Mouse (Mus musculus) cerebellum, adult 2 months (tissue): ENCODE data around the gene Acsl6. TPM values are rescaled to one million over a fixed set of nuclear protein-coding genes. Genes with fewer than 3 reads are reported as not detected.

Experiments used
- DNase-seq, 2 experiments: peaks; one replicate each; pipeline ENCODE4 v3.0.0; 2021
- H3K27ac ChIP-seq: fragments of 200-500 bp; 2 replicates; pipeline ENCODE4 v1.5.1; 2012; ENCODE audit warnings: low read length, control low read depth, inconsistent platforms; ENCODE audit not compliant: insufficient read depth
- H3K27me3 ChIP-seq: fragments of 200-500 bp; 2 replicates; pipeline ENCODE4 v1.6.1; 2012; ENCODE audit warnings: inconsistent platforms, mild to moderate bottlenecking, low read length, moderate library complexity; ENCODE audit not compliant: control insufficient read depth, insufficient read depth
- H3K4me1 ChIP-seq: fragments of 200-500 bp; 2 replicates; pipeline ENCODE4 v1.6.1; 2011; ENCODE audit warnings: low read length; ENCODE audit not compliant: control insufficient read depth, insufficient read depth
- H3K4me3 ChIP-seq: fragments of 200-500 bp; replicated peaks from 2 replicates; pipeline ENCODE3; 2011; ENCODE audit warnings: mild to moderate bottlenecking, low read depth, low read length, control low read depth; ENCODE audit not compliant: insufficient read depth
- CTCF ChIP-seq: fragments of 200-500 bp; IDR thresholded peaks from 2 replicates; pipeline ENCODE4 v1.5.1; 2011; ENCODE audit warnings: low read depth, mild to moderate bottlenecking, control low read depth, low read length, moderate library complexity, borderline replicate concordance; ENCODE audit not compliant: insufficient read depth
- POLR2A ChIP-seq: fragments of 200-500 bp; IDR thresholded peaks from 2 replicates; pipeline ENCODE4 v1.6.1; 2011; ENCODE audit warnings: low read length, control low read depth, borderline replicate concordance; ENCODE audit not compliant: insufficient read depth
- WGBS: fragments of 180-500 bp; shearing (Covaris S2); methylation state at CpG from one replicate; pipeline ENCODE4 v1.1.7; 2018; 5-methylcytosine and 5-hydroxymethylcytosine counted together
- polyA plus RNA-seq: library from polyadenylated mRNA; depleted of rRNA; stranded (reverse); fragments of >200 nt; gene quantifications from 2 replicates; pipeline ENCODE4 v1.2.3, GENCODE M21; 2012; rRNA removed

The Acsl6 gene
- polyA plus RNA-seq = 189 and 194 TPM in 2 replicates

DNA sequence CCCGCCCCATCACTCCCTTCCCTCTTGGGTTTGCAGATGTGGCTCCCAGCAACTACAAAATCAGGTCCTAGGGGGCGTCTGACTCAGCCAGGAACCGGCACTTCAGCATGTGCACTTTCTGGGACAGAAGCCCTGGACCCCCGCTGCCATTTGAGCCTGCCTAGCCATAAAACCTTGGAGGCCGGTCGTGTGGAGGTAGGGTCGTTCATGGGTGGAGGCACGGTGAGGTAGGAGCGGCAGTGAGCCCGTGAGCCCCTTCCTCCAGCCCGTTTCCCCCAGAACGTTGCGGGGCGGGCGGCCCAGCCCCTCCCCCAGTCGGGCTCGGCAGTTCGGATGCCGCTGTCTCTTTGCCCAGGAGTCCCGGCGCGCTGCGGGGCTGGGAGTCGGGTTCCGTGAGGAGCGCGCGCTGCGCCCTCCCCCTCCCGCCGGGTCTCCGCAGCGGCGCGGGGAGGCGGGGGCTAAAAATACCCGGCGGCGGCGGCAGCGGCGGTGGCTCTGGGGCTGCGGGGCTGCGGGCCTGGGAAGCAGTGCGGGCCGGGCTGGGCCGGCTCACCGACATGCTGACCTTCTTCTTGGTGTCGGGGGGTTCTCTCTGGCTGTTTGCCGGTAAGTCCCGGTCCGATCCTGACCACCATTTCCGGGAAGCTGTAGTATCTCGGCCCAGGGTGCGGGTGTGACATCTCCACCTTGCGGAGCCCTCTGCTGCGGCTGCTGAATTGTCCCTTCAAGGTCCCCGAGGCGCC is at the start of gene Acsl6:
Gene Acsl6, plus strand, starts transcription at position 71 of the 743 bp plus-strand sequence.
- peak within 1 kb of the TSS; percentile 96 for H3K27ac ChIP-seq
- peak; percentile 74 to 79 for DNase-seq
- no peaks in the 10 kb centered on the region for H3K27me3 ChIP-seq
- peak within 1 kb of the TSS; percentile 89 for H3K4me3 ChIP-seq
- peaks cover 29% of the 10 kb centered on the region for H3K4me1 ChIP-seq
- TF ChIP-seq CTCF = no peak
- TF ChIP-seq POLR2A = no peak
- 1% methylated on average over 58 of the region's 59 CpGs for WGBS

DNA sequence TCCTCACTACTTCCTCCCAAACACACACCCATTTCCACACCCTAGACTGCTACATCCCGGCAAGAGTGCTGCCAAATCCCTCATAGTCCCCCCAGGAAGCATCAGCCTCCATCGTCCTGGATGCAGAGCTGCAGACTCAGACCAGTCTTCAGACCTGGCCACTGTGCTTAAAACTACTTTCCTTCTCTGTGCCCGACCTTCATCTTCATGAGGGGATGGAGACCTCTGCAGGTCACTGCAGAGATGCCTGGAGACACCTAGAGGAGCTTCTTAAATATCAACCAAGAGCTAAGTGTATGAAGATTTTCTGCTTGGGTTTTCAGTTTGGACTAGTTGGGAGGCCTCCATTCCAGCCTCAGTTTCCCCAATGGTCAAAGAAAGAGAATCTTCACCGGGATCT is 49.5 kb upstream of the Acsl6 start:
- WGBS = 45% methylated on average over 4 of the region's 4 CpGs
- H3K27ac ChIP-seq = no peak overlapping the region
- DNase-seq = peak; percentile 27 to 36
- no peak overlapping the region for H3K4me3 ChIP-seq
- TF ChIP-seq POLR2A (no peak), CTCF (peak; percentile 62)
- H3K4me1 ChIP-seq = no peaks in the 10 kb centered on the region
- no peaks in the 10 kb centered on the region for H3K27me3 ChIP-seq

DNA sequence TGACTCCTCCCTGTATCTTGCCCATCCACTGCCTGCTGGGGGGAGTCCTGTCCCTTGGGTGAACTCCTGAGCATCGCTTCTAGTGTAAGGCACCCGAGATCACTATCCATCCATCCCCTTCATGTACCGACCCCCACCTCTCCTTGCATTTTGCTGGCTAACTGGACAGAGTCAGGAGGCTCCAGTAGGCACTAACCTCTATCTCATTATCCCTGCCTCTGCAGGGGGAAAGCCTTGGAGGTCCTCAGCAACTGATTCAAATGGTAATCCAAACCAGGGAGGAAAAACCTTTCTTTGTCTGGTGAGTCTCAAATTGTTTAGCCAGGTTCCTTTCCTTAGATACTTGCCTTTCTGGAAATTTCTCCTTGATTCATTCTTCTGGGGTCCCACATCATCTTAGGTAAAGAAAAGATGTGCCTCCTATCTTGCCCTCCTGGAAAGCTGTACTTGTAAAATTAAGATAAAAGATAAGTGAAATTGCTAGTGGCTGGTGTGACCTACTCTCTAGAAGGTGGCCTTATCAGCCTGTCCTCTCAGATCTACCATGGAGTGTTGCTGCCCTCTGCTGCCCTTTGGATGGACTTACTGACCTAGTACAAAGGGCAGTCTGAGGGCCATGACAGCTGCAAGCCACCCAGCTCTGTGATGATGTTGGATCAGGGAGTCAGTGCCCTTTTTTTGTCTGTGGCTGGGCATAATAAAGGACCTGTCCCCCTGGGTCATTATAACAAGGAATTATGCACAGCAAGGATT is 46.8 kb upstream of the Acsl6 start:
- Histone ChIP-seq H3K4me3 (no peak overlapping the region), H3K4me1 (no peaks in the 10 kb centered on the region), H3K27ac (no peak overlapping the region), H3K27me3 (no peaks in the 10 kb centered on the region)
- WGBS = 72% methylated on average over 3 of the region's 3 CpGs
- no peak for TF ChIP-seq POLR2A
- peak; percentile 96 for TF ChIP-seq CTCF
- DNase-seq = peak; percentile 81 to 84

DNA sequence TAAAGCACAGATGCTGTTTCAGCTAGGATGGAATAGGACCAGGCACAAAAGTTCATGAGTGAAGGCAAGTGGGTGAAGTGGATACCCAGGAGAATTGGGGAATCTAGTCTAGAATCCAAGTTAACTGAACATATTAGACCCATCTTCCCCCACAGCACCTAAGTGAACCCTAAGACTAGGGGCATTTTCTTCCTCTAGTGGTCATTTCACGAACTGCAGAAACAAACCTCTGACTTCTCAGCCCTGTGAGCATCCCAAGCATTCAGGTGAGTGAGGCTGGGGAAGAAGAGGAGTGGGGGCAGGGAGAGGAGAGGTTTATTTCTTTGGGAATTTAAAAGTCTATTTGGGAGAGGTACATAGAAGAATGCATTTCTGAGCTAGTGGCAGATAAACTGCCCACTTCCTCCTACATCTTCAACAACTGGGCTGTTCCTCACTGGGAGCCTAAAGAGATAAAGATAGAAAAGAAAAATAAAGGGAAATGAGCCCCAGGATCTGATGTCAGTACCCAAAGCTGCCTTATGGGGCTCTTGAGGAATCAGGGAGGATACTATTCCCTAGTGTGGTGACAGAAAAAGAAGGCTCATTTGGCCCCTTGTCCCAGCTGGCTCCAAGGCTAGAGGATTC is 40.1 kb upstream of the Acsl6 start:
- Histone ChIP-seq H3K27ac (no peak overlapping the region), H3K4me1 (no peaks in the 10 kb centered on the region), H3K4me3 (no peak overlapping the region), H3K27me3 (no peaks in the 10 kb centered on the region)
- no peak for DNase-seq
- 21% methylated on average over 1 of the region's 1 CpGs for WGBS
- TF ChIP-seq POLR2A (no peak), CTCF (peak; percentile 12; the same call in 1 of the 2 replicates)

DNA sequence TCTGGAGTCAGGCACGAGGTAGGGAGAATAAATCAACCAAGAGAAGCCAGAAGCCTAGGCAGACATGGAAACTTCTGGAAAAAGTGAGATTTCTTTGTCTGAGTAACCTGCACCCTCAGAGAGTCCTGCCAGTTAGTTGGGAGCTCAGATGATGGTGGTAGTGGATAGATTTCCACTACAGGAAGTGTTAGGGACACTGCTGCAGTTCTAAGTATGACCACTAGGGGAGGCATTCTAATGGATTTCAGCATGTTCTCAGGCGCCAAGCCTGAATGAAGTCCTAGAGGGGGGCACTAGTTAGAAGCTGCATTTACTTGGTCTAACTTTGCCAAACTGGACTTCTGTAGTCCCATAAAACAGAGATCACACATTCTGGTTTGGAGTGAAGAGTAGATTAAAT is 39.1 kb upstream of the Acsl6 start:
- TF ChIP-seq POLR2A (no peak), CTCF (peak; percentile 74)
- DNase-seq = peak; percentile 48 to 55
- no peaks in the 10 kb centered on the region for H3K4me1 ChIP-seq
- no peaks in the 10 kb centered on the region for H3K27me3 ChIP-seq
- H3K27ac ChIP-seq = no peak overlapping the region
- WGBS = 51% methylated on average over 2 of the region's 2 CpGs
- H3K4me3 ChIP-seq = no peak overlapping the region

DNA sequence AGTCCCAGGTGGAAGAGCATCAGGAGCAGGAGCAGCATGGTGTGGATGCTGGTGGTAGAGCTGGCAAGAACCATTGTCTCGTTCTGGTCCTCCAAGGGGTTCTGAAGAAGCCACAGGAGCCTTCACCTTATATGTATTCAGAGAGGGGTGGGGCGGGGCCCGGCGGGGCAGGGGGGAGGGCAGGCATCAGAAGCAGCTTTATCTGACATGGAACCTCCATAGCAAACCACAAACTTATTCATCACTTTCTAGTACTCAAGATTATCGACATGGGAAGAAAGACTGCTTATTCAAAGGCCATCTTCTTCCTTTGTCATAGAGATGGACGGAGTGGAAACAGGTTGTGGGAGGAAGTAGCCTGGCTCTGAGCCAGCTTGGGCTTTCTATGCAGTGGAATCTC is 36.4 kb upstream of the Acsl6 start, which contains the start of gene Il3:
Gene Il3, minus strand, starts transcription at position 101 of the 400 bp plus-strand sequence.
- DNase-seq = no peak
- WGBS = 85% methylated on average over 6 of the region's 6 CpGs
- no peak within 1 kb of the TSS for H3K27ac ChIP-seq
- no peaks in the 10 kb centered on the region for H3K27me3 ChIP-seq
- no peaks in the 10 kb centered on the region for H3K4me1 ChIP-seq
- H3K4me3 ChIP-seq = no peak within 1 kb of the TSS
- TF ChIP-seq POLR2A = no peak

DNA sequence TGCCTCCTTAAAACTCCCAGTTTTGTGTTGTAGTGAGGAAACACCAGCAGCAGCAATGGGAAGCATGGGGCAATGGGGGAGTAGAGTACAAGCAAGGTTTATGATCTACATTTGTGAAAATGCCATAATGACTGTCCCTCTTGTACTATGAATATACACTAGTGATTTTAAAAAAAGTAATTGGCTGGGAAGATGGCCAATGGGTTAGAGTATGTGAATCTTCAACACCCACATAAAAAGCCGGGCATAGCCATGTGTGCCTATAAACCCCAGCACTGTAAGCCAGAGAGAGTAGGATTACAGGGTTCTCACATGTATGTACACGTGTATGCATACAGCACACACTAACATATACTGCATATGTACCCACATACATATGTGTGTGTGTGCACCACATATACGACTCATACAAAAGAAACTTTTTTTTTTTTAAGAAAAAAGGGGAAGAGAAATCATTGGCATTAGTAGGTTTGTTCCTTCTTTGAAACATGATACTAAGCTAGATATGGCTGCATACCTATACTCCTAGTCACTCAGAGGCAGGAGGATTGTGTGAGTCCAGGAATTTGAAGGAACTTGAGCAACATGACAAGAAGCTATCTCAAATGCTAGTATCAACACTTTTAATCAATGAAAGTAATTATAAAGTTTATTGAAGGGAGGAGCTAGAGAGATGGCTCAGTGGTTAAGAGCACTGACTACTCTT is 34.3 kb upstream of the Acsl6 start:
- H3K4me3 ChIP-seq = no peak overlapping the region
- no peak for DNase-seq
- 88% methylated on average over 3 of the region's 3 CpGs for WGBS
- no peak overlapping the region for H3K27ac ChIP-seq
- no peaks in the 10 kb centered on the region for H3K27me3 ChIP-seq
- H3K4me1 ChIP-seq = no peaks in the 10 kb centered on the region
- TF ChIP-seq CTCF = no peak
- TF ChIP-seq POLR2A = no peak
